Mouse (Mus musculus) layer of hippocampus, adult 8-10 months (tissue): ENCODE measurements at regions not wholly inside any gene's neighbourhood (a gene's known extent, or its start where the extent isn't known, plus 50 kb on each side); places are given as distances from the start of the nearest gene placed in this dataset.

ENCODE experiments used
- DNase-seq, 2 experiments: peaks; one replicate each; pipeline ENCODE4 v3.0.0; 2022; ENCODE audit warnings: low spot score in 2 of 2

DNA sequence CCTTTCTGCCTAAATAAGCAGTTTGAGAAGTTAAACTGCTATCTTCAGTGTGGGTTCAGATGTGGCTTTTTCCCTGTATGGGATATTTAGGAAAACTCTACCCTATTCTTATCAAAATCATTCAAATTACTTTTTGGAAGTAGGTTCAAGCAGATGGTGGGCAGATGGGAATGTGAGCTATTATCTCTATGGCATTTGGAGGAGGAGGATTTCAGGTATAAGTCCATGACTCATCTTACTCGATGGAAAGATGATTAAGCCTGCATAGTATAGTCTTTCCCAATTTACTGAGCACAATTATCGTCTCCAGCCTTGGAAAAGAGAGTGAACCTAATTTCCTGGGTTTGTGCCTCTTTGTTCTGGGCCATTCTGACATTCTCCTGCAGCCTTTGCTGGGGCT is 1413.2 kb downstream of the D3Ertd751e start:
- peak; percentile 9 to 14 for DNase-seq

DNA sequence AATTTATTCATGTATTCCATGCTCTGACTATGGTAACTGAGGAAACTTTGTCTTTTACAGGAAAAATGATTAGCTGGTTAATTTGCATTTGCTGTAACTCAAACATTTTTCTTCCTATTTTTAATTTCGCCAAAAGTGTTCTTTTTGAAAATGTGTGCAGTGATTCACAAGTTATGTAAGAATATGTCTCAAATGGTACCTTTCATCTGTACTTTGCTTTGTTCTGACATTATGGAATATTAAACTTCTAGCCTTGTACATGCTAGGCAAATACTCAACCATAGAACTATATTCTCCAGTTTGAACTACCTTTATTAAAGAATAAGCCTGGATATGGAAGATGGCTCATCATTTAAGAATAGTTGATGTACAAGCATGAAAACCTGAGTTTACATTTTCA is 1418.1 kb downstream of the D3Ertd751e start:
- DNase-seq, result no peak

DNA sequence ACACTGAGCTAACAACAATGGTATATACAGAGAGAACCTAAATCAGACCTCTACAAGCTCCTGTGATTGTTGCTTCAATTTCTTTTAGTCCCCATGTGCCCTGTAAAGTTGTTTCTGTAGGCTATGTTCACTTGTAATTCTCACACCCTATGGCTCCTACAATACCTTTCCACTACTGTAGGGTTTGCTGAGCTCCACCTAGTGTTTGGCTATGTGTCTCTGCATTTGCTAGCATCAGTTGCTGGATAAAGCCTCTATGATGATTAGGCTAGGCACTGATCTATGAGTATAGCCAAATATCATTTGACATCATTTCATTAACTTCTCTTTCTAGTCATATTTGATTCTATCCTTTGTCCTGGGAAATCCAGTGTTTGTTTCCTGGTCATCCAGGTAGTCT is 1440.4 kb downstream of the D3Ertd751e start:
- DNase-seq, result no peak

DNA sequence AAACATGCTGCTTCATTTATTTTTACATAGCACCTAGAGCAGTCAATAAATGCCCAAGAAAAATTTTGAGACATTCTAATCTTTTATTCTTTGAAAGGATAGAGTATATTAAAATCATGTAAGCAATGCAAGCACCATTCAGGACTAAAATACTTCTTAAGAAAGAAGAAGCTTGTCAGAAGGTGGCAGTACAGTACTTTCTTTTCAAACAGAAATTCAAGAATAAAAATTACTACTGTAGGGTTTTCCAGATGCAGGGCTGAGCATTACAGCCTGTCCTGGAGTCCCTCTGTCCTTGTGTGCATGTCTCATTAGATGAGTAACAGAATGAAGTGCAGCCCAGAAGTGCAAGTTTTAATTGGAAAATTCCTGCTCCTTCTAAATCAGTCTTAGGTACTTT is 1457.5 kb downstream of the D3Ertd751e start:
- no peak for DNase-seq

DNA sequence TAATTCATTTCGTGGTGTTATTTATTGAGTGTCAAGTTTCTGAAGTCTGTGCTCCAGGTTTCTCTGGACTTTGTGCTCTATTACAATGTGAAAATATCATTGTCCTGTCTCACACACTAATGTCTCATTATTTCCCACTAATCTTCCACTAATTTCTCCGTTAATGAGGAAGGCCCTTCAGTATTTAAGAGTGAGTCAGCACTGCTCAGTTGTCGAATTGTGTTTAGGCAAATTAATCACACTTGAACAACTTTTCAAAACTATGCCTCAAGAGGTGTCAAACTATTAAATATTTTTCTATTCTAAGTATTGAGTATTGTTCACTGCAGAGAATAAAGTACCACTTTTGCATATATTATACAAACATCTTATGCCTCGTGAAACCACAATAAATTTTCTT is 1467.2 kb downstream of the D3Ertd751e start:
- DNase-seq, result no peak

DNA sequence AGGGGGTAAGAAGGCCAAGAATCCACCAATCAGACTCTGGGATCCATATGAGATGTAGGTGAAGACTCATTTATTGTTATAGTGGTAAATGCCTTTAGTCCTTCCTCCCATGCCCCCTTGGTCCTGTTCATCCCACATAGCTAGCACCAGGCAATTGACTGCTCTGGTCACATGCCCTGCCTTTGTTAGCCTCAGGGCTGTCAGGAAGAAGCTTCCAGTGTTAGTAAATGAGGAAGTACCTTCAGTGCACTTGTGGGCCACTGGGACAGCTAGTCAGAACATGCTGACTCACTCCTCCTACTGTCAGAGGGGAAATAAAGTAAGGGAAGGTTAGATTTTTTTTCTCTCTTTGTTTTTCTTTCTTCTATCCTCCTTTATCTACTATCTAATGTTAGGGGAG is 1476.3 kb downstream of the D3Ertd751e start:
- no peak for DNase-seq

DNA sequence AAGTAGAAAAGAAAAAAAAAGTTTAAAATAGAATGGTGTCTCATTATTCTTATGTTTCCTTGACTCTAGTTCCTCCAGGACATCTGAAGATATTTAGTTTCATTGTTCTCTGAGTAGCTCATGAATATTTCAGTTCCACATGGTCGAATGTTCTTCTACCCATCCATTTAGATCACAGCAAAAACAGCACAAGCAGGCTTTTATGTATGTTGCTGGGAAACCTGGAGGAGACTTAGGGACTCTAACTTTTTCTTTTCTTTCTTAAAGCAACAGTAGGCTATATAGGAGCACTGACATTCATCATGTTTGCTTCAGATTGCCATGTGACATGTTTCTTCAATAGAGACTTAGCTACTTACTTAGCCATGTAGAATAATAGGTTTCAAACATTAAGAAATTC is 1504.2 kb downstream of the D3Ertd751e start:
- no peak for DNase-seq
